In the genomic region with DNA sequence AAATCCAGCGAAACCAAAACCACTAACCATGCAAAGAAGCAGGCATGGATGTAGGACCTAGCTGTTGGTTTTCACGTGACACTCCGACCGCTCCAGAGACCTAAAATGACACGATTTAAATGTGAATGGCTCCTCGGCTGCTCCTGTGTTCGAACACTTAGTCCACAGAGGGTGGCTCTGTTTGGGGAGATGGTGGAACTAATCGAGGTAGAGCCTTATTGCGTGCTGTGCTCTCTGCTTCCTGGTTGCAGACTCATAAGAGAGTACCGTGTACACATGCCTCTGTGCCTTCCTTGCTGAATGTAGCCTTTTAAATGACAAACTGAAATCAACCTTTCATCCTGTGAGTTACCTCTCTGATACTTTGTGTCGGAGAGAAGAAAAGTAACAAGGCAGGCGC, we compare ENCODE assay signal across 16 mouse cellular contexts.
DNase-seq lines count a peak whose midpoint lies in the region; ATAC-seq and TF ChIP-seq lines count a peak whose summit lies in the region.
"Had no signal": no experiment of that assay in that cellular context is flagged by ENCODE, and none has a peak within 500 bp of the region (broad histone marks: within the 10 kb centered on the region; RNA-seq: fewer than 3 reads in every experiment).

No protein-coding gene starts in this region.

- ATAC-seq in heart, embryonic 15.5 days (replicated peaks; ENCODE audit: insufficient number of reproducible peaks, insufficient read depth, low FRiP score, low read depth) = no peak
- ATAC-seq in stomach, embryonic 15.5 days (ENCODE audit: insufficient read depth, low FRiP score, low read depth) = no peak
- ATAC-seq: forebrain, embryonic 15.5 days had no signal

- 77% methylated on average over 12 of the region's 12 CpGs for WGBS in heart, embryonic 15.5 days
- 44% methylated on average over 12 of the region's 12 CpGs for WGBS in thymus, adult 2 months
- WGBS in stomach, embryonic 15.5 days = 71% methylated on average over 12 of the region's 12 CpGs

- no peaks in the 10 kb centered on the region for H3K27me3 ChIP-seq in heart, embryonic 15.5 days
- H3K27me3 ChIP-seq in thymus, adult 2 months (ENCODE audit: control insufficient read depth, insufficient read depth, low read length) = no peaks in the 10 kb centered on the region
- no peaks in the 10 kb centered on the region for H3K27me3 ChIP-seq in stomach, embryonic 15.5 days (replicated peaks)
- H3K27me3 ChIP-seq: forebrain, embryonic 15.5 days; neural tube, embryonic 15.5 days had no signal

- no peak overlapping the region for H3K9ac ChIP-seq in heart, embryonic 15.5 days
- no peak overlapping the region for H3K9ac ChIP-seq in stomach, embryonic 15.5 days
- H3K9ac ChIP-seq: forebrain, embryonic 15.5 days; liver, embryonic 14.5 days; neural tube, embryonic 15.5 days had no signal

- no peak overlapping the region for H3K4me2 ChIP-seq in heart, embryonic 15.5 days
- 0 out of 2 replicates have a peak overlapping the region, but pooled peaks have one; percentile 21 for H3K4me2 ChIP-seq in stomach, embryonic 15.5 days
- H3K4me2 ChIP-seq: forebrain, embryonic 15.5 days; neural tube, embryonic 15.5 days had no signal

- TF ChIP-seq CTCF in thymus, adult 2 months (IDR thresholded peaks at IDR 0.05; ENCODE audit: borderline replicate concordance, control insufficient read depth, extremely low read depth, insufficient read depth, low read length, poor library complexity) = no peak

- peak overlapping the region; percentile 29; the same call in 1 of the 2 replicates for H3K27ac ChIP-seq in heart, embryonic 15.5 days
- peak overlapping the region; percentile 96 for H3K27ac ChIP-seq in thymus, adult 2 months (ENCODE audit: control insufficient read depth, insufficient read depth, low read length)
- no peak overlapping the region for H3K27ac ChIP-seq in stomach, embryonic 15.5 days
- H3K27ac ChIP-seq: forebrain, embryonic 15.5 days; gastrocnemius, adult 2 months; heart, embryonic 10.5 days; hindbrain, embryonic 10.5 days; liver, embryonic 14.5 days; neural tube, embryonic 15.5 days had no signal

- intact Hi-C loops in heart, postnatal 36 days (cut with DNase I) = no loop called here
- intact Hi-C loops in left cerebral cortex, postnatal 4 days (cut with DNase I) = no loop called here

- H3K9me3 ChIP-seq in heart, embryonic 15.5 days (replicated peaks) = no peaks in the 10 kb centered on the region
- no peaks in the 10 kb centered on the region for H3K9me3 ChIP-seq in stomach, embryonic 15.5 days
- H3K9me3 ChIP-seq: forebrain, embryonic 15.5 days; heart, embryonic 10.5 days; hindbrain, embryonic 10.5 days; neural tube, embryonic 15.5 days had no signal

- H3K4me1 ChIP-seq in heart, embryonic 15.5 days (replicated peaks) = peaks cover 14% of the 10 kb centered on the region
- peaks cover 50% of the 10 kb centered on the region for H3K4me1 ChIP-seq in thymus, adult 2 months (replicated peaks; ENCODE audit: control insufficient read depth, insufficient read depth, low read length)
- H3K4me1 ChIP-seq in stomach, embryonic 15.5 days = 0 out of 2 replicates have a peak, but pooled peaks cover 9% of the 10 kb centered on the region

- H3K4me3 ChIP-seq in heart, embryonic 15.5 days = no peak overlapping the region
- H3K4me3 ChIP-seq in thymus, adult 2 months (ENCODE audit: control insufficient read depth, insufficient read depth, low read length) = peak overlapping the region; percentile 33; the same call in 1 of the 2 replicates
- H3K4me3 ChIP-seq in stomach, embryonic 15.5 days (replicated peaks) = no peak overlapping the region
- H3K4me3 ChIP-seq: forebrain, embryonic 15.5 days; gastrocnemius, adult 2 months; heart, embryonic 10.5 days; hindbrain, embryonic 10.5 days; neural tube, embryonic 15.5 days had no signal

- no peaks in the 10 kb centered on the region for H3K36me3 ChIP-seq in heart, embryonic 15.5 days
- H3K36me3 ChIP-seq in thymus, adult 2 months (ENCODE audit: control insufficient read depth, insufficient read depth, low read length) = no peaks in the 10 kb centered on the region
- H3K36me3 ChIP-seq in stomach, embryonic 15.5 days = no peaks in the 10 kb centered on the region
- H3K36me3 ChIP-seq: forebrain, embryonic 15.5 days; heart, embryonic 10.5 days; hindbrain, embryonic 10.5 days; neural tube, embryonic 15.5 days had no signal

- no peak for DNase-seq in heart, postnatal 36 days
- peak; percentile 54 for DNase-seq in thymus, adult 2 months
- DNase-seq in thymus, postnatal 0 days (ENCODE audit: low spot score) = no peak
- DNase-seq in right cerebral cortex, postnatal 4 days = no peak
- DNase-seq in left cerebral cortex, postnatal 4 days = no peak
- DNase-seq in cerebellum, postnatal 14 days = no peak
- DNase-seq: cerebellum, postnatal 25 days; gastrocnemius, adult 2 months; kidney, postnatal 4 days had no signal

- no peak for TF ChIP-seq POLR2A in thymus, adult 2 months (IDR thresholded peaks at IDR 0.05; ENCODE audit: control insufficient read depth, extremely low read depth, insufficient read depth, low read length, poor library complexity)
